Mouse (Mus musculus): ENCODE data around the gene Gm10277. TPM values are rescaled to one million over a fixed set of nuclear protein-coding genes. Genes with fewer than 3 reads are reported as not detected.

Gm10277 gene
- polyA plus RNA-seq, 1 experiment from 2014 or later: 1.4 TPM

- H3K4me3 ChIP-seq (replicated peaks; ENCODE audit: low read length): no peak overlapping the region
- peaks cover 14% of the 10 kb centered on the region; the same call in 1 of the 2 replicates for H3K36me3 ChIP-seq (ENCODE audit: control insufficient read depth, insufficient read depth, low read length)
- H3K4me2 ChIP-seq (ENCODE audit: low read depth, low read length): no peak overlapping the region
- no peaks in the 10 kb centered on the region for H3K27me3 ChIP-seq (ENCODE audit: control insufficient read depth, insufficient read depth, low read length)
- ATAC-seq (ENCODE audit: insufficient read depth, low FRiP score): no peak
- no peaks in the 10 kb centered on the region for H3K9me3 ChIP-seq (replicated peaks; ENCODE audit: control insufficient read depth, low read length)
- H3K9ac ChIP-seq (ENCODE audit: low read length): no peak overlapping the region
- peak overlapping the region; percentile 26; the same call in 1 of the 2 replicates for H3K27ac ChIP-seq (ENCODE audit: low read length)
- H3K4me1 ChIP-seq (ENCODE audit: control insufficient read depth, insufficient read depth, low read length): 0 out of 2 replicates have a peak, but pooled peaks cover 7% of the 10 kb centered on the region
- WGBS: 52% methylated on average over 3 of the region's 3 CpGs
These were observed 38.8 kb upstream of the Gm10277 start for GRCm38 (mm10) chr11:77826311-77826710.

GRCm38 (mm10) chr11:77825853-77826252 lies 38.3 kb upstream of the Gm10277 start:
- ATAC-seq (ENCODE audit: insufficient read depth, low FRiP score): no peak
- Histone ChIP-seq H3K4me1 (ENCODE audit: control insufficient read depth, insufficient read depth, low read length) (0 out of 2 replicates have a peak, but pooled peaks cover 7% of the 10 kb centered on the region), H3K27ac (ENCODE audit: low read length) (no peak overlapping the region; the same call in 1 of the 2 replicates), H3K4me2 (ENCODE audit: low read depth, low read length) (no peak overlapping the region), H3K9ac (ENCODE audit: low read length) (no peak overlapping the region), H3K9me3 (replicated peaks; ENCODE audit: control insufficient read depth, low read length) (no peaks in the 10 kb centered on the region), H3K27me3 (ENCODE audit: control insufficient read depth, insufficient read depth, low read length) (no peaks in the 10 kb centered on the region), H3K4me3 (replicated peaks; ENCODE audit: low read length) (no peak overlapping the region), H3K36me3 (ENCODE audit: control insufficient read depth, insufficient read depth, low read length) (peaks cover 14% of the 10 kb centered on the region; the same call in 1 of the 2 replicates)
- WGBS: 8% methylated on average over 5 of the region's 5 CpGs

- H3K36me3 ChIP-seq (ENCODE audit: control insufficient read depth, insufficient read depth, low read length): peaks cover 8% of the 10 kb centered on the region; the same call in 1 of the 2 replicates
These were observed 35.2 kb upstream of the Gm10277 start for GRCm38 (mm10) chr11:77822781-77823180.

GRCm38 (mm10) chr11:77821648-77822047 lies 34.1 kb upstream of the Gm10277 start:
- no peaks in the 10 kb centered on the region for H3K9me3 ChIP-seq (replicated peaks; ENCODE audit: control insufficient read depth, low read length)
- 0 out of 2 replicates have a peak, but pooled peaks cover 7% of the 10 kb centered on the region for H3K4me1 ChIP-seq (ENCODE audit: control insufficient read depth, insufficient read depth, low read length)
- H3K4me3 ChIP-seq (replicated peaks; ENCODE audit: low read length): no peak overlapping the region
- no peak overlapping the region for H3K27ac ChIP-seq (ENCODE audit: low read length)
- peaks cover 6% of the 10 kb centered on the region; the same call in 1 of the 2 replicates for H3K36me3 ChIP-seq (ENCODE audit: control insufficient read depth, insufficient read depth, low read length)
- 29% methylated on average over 8 of the region's 8 CpGs for WGBS
- no peaks in the 10 kb centered on the region for H3K27me3 ChIP-seq (ENCODE audit: control insufficient read depth, insufficient read depth, low read length)
- no peak for ATAC-seq (ENCODE audit: insufficient read depth, low FRiP score)
- no peak overlapping the region for H3K9ac ChIP-seq (ENCODE audit: low read length)
- no peak overlapping the region for H3K4me2 ChIP-seq (ENCODE audit: low read depth, low read length)

More at GRCm38 (mm10) chr11:77822781-77823180, 35.2 kb upstream of the Gm10277 start:
- H3K4me3 ChIP-seq (replicated peaks; ENCODE audit: low read length): no peak overlapping the region
- 0 out of 2 replicates have a peak, but pooled peaks cover 7% of the 10 kb centered on the region for H3K4me1 ChIP-seq (ENCODE audit: control insufficient read depth, insufficient read depth, low read length)
- no peaks in the 10 kb centered on the region for H3K9me3 ChIP-seq (replicated peaks; ENCODE audit: control insufficient read depth, low read length)
- H3K27me3 ChIP-seq (ENCODE audit: control insufficient read depth, insufficient read depth, low read length): no peaks in the 10 kb centered on the region
- H3K9ac ChIP-seq (ENCODE audit: low read length): no peak overlapping the region
- 20% methylated on average over 7 of the region's 7 CpGs for WGBS
- H3K27ac ChIP-seq (ENCODE audit: low read length): no peak overlapping the region
- ATAC-seq (ENCODE audit: insufficient read depth, low FRiP score): no peak
- no peak overlapping the region for H3K4me2 ChIP-seq (ENCODE audit: low read depth, low read length)

- Histone ChIP-seq H3K9ac (ENCODE audit: low read length) (no peak overlapping the region), H3K27me3 (ENCODE audit: control insufficient read depth, insufficient read depth, low read length) (no peaks in the 10 kb centered on the region), H3K4me2 (ENCODE audit: low read depth, low read length) (no peak overlapping the region), H3K4me3 (replicated peaks; ENCODE audit: low read length) (no peak overlapping the region), H3K36me3 (ENCODE audit: control insufficient read depth, insufficient read depth, low read length) (no peaks in the 10 kb centered on the region), H3K27ac (ENCODE audit: low read length) (no peak overlapping the region), H3K4me1 (ENCODE audit: control insufficient read depth, insufficient read depth, low read length) (no peaks in the 10 kb centered on the region), H3K9me3 (replicated peaks; ENCODE audit: control insufficient read depth, low read length) (no peaks in the 10 kb centered on the region)
- 19% methylated on average over 3 of the region's 3 CpGs for WGBS
- ATAC-seq (ENCODE audit: insufficient read depth, low FRiP score): peak; percentile 65; the same call in 1 of the 2 replicates
These were observed 28.5 kb upstream of the Gm10277 start for GRCm38 (mm10) chr11:77816003-77816402.

GRCm38 (mm10) chr11:77813969-77814368 lies 26.4 kb upstream of the Gm10277 start:
- WGBS: 67% methylated on average over 2 of the region's 2 CpGs
- no peak for ATAC-seq (ENCODE audit: insufficient read depth, low FRiP score)
- Histone ChIP-seq H3K36me3 (ENCODE audit: control insufficient read depth, insufficient read depth, low read length) (no peaks in the 10 kb centered on the region), H3K4me2 (ENCODE audit: low read depth, low read length) (no peak overlapping the region), H3K27ac (ENCODE audit: low read length) (no peak overlapping the region), H3K9me3 (replicated peaks; ENCODE audit: control insufficient read depth, low read length) (no peaks in the 10 kb centered on the region), H3K4me3 (replicated peaks; ENCODE audit: low read length) (no peak overlapping the region), H3K9ac (ENCODE audit: low read length) (no peak overlapping the region), H3K27me3 (ENCODE audit: control insufficient read depth, insufficient read depth, low read length) (no peaks in the 10 kb centered on the region), H3K4me1 (ENCODE audit: control insufficient read depth, insufficient read depth, low read length) (no peaks in the 10 kb centered on the region)

- WGBS: 80% methylated on average over 6 of the region's 6 CpGs
These were observed 22.5 kb upstream of the Gm10277 start for GRCm38 (mm10) chr11:77810018-77810417.

GRCm38 (mm10) chr11:77809215-77809614 lies 21.7 kb upstream of the Gm10277 start:
- Histone ChIP-seq H3K27ac (ENCODE audit: low read length) (no peak overlapping the region), H3K4me2 (ENCODE audit: low read depth, low read length) (no peak overlapping the region), H3K27me3 (ENCODE audit: control insufficient read depth, insufficient read depth, low read length) (no peaks in the 10 kb centered on the region), H3K4me3 (replicated peaks; ENCODE audit: low read length) (no peak overlapping the region), H3K9ac (ENCODE audit: low read length) (no peak overlapping the region), H3K4me1 (ENCODE audit: control insufficient read depth, insufficient read depth, low read length) (0 out of 2 replicates have a peak, but pooled peaks cover 7% of the 10 kb centered on the region), H3K36me3 (ENCODE audit: control insufficient read depth, insufficient read depth, low read length) (no peaks in the 10 kb centered on the region), H3K9me3 (replicated peaks; ENCODE audit: control insufficient read depth, low read length) (no peaks in the 10 kb centered on the region)
- ATAC-seq (ENCODE audit: insufficient read depth, low FRiP score): no peak
- WGBS: 82% methylated on average over 4 of the region's 4 CpGs

More at GRCm38 (mm10) chr11:77810018-77810417, 22.5 kb upstream of the Gm10277 start:
- Histone ChIP-seq H3K9me3 (replicated peaks; ENCODE audit: control insufficient read depth, low read length) (no peaks in the 10 kb centered on the region), H3K4me1 (ENCODE audit: control insufficient read depth, insufficient read depth, low read length) (0 out of 2 replicates have a peak, but pooled peaks cover 7% of the 10 kb centered on the region), H3K27me3 (ENCODE audit: control insufficient read depth, insufficient read depth, low read length) (no peaks in the 10 kb centered on the region), H3K9ac (ENCODE audit: low read length) (no peak overlapping the region), H3K4me2 (ENCODE audit: low read depth, low read length) (no peak overlapping the region), H3K36me3 (ENCODE audit: control insufficient read depth, insufficient read depth, low read length) (no peaks in the 10 kb centered on the region), H3K27ac (ENCODE audit: low read length) (no peak overlapping the region), H3K4me3 (replicated peaks; ENCODE audit: low read length) (no peak overlapping the region)
- ATAC-seq (ENCODE audit: insufficient read depth, low FRiP score): no peak

- no peak overlapping the region for H3K27ac ChIP-seq (ENCODE audit: low read length)
- H3K36me3 ChIP-seq (ENCODE audit: control insufficient read depth, insufficient read depth, low read length): no peaks in the 10 kb centered on the region
- 0 out of 2 replicates have a peak, but pooled peaks have one; percentile 38 for ATAC-seq (ENCODE audit: insufficient read depth, low FRiP score)
These were observed 20.5 kb upstream of the Gm10277 start for GRCm38 (mm10) chr11:77808051-77808465.

More at GRCm38 (mm10) chr11:77808051-77808465, 20.5 kb upstream of the Gm10277 start:
- Histone ChIP-seq H3K4me3 (replicated peaks; ENCODE audit: low read length) (no peak overlapping the region), H3K27me3 (ENCODE audit: control insufficient read depth, insufficient read depth, low read length) (no peaks in the 10 kb centered on the region), H3K9me3 (replicated peaks; ENCODE audit: control insufficient read depth, low read length) (no peaks in the 10 kb centered on the region), H3K4me2 (ENCODE audit: low read depth, low read length) (no peak overlapping the region), H3K9ac (ENCODE audit: low read length) (no peak overlapping the region), H3K4me1 (ENCODE audit: control insufficient read depth, insufficient read depth, low read length) (0 out of 2 replicates have a peak, but pooled peaks cover 7% of the 10 kb centered on the region)
- WGBS: 49% methylated on average over 5 of the region's 5 CpGs

Measured in stomach, embryonic 16.5 days (tissue).